Mouse (Mus musculus) E14TG2a.4 (cell line): ENCODE data around the gene Thbs2.

Experiments
- CTCF ChIP-seq: conservative IDR thresholded peaks from 2 replicates; pipeline ENCODE4 v1.5.1; 2014; ENCODE audit warnings: low read length
- POU5F1 ChIP-seq: IDR thresholded peaks from 2 replicates; pipeline ENCODE4 v1.6.1; 2014; ENCODE audit warnings: low read length, borderline replicate concordance

- TF ChIP-seq CTCF, result no peak
- TF ChIP-seq POU5F1, result no peak
Measured at GRCm38 (mm10) chr17:14697096-14697495, 3.1 kb upstream of the Thbs2 start.
